Mouse (Mus musculus): Measurements from ENCODE around the gene Klk4. TPM values are rescaled to one million over a fixed set of nuclear protein-coding genes. Genes with fewer than 3 reads are reported as not detected.

Klk4 gene
- not detected for polyA plus RNA-seq (2014; fragmentation: Illumina TruSeq; extraction: RNeasy Lipid Tissue Mini Kit (QIAGEN cat#74804); ENCODE audit: low read depth, low replicate concordance)

DNA sequence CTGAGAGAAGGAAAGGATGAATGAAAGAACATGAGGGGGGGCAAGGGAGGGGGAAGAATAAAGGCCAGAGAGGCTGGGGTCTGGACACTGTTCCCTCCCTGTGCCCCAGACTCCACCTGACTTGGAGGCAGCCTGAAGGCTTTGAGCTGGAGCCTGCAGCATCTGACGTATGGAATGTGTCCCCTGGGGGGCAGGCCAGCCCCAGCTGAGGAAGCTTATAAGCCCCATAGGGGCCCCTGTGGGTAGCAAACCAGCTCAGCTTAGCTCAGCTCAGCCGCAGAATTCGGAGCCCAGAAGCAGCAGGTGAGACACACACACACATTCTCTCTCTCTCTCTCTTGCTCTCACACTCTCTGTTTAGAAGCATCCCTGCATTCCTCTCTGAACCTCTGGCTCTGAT, at the start of gene Klk4:
Klk4 (plus strand) TSS at position 249 of the 400 bp plus-strand sequence.

GRCm38 (mm10) chr7:43841701-43842100, 39.3 kb upstream of the Klk4 start, which contains the start of gene Klk5:
Klk5 (plus strand) TSS chr7:43841971.

GRCm38 (mm10) chr7:43933440-43933839, 52.5 kb downstream of the Klk4 start, which contains the start of gene Klk15:
Klk15 (plus strand) TSS chr7:43933740.

Other genes starting within 250 kb of the Klk4 start
- gene Ceacam18, start 246.5 kb upstream of the Klk4 start, polyA plus RNA-seq (2014; fragmentation: Illumina TruSeq; extraction: RNeasy Lipid Tissue Mini Kit (QIAGEN cat#74804); ENCODE audit: low read depth, low replicate concordance): 2.9 TPM
- gene Siglece, start 221.0 kb upstream of the Klk4 start, polyA plus RNA-seq (2014; fragmentation: Illumina TruSeq; extraction: RNeasy Lipid Tissue Mini Kit (QIAGEN cat#74804); ENCODE audit: low read depth, low replicate concordance): 0.54 TPM
- gene Ctu1, start 209.1 kb upstream of the Klk4 start, polyA plus RNA-seq (2014; fragmentation: Illumina TruSeq; extraction: RNeasy Lipid Tissue Mini Kit (QIAGEN cat#74804); ENCODE audit: low read depth, low replicate concordance): 2.9 TPM
- not detected for gene Klk14, start 190.7 kb upstream of the Klk4 start, polyA plus RNA-seq (2014; fragmentation: Illumina TruSeq; extraction: RNeasy Lipid Tissue Mini Kit (QIAGEN cat#74804); ENCODE audit: low read depth, low replicate concordance)
- gene Klk13, start 168.6 kb upstream of the Klk4 start, polyA plus RNA-seq (2014; fragmentation: Illumina TruSeq; extraction: RNeasy Lipid Tissue Mini Kit (QIAGEN cat#74804); ENCODE audit: low read depth, low replicate concordance): not detected
- not detected for gene Klk12, start 112.3 kb upstream of the Klk4 start, polyA plus RNA-seq (2014; fragmentation: Illumina TruSeq; extraction: RNeasy Lipid Tissue Mini Kit (QIAGEN cat#74804); ENCODE audit: low read depth, low replicate concordance)
- gene Klk11, start 106.6 kb upstream of the Klk4 start, polyA plus RNA-seq (2014; fragmentation: Illumina TruSeq; extraction: RNeasy Lipid Tissue Mini Kit (QIAGEN cat#74804); ENCODE audit: low read depth, low replicate concordance): not detected
- not detected for gene Klk10, start 100.1 kb upstream of the Klk4 start, polyA plus RNA-seq (2014; fragmentation: Illumina TruSeq; extraction: RNeasy Lipid Tissue Mini Kit (QIAGEN cat#74804); ENCODE audit: low read depth, low replicate concordance)
- gene Klk9, start 89.3 kb upstream of the Klk4 start, polyA plus RNA-seq (2014; fragmentation: Illumina TruSeq; extraction: RNeasy Lipid Tissue Mini Kit (QIAGEN cat#74804); ENCODE audit: low read depth, low replicate concordance): not detected
- gene Klk8, start 83.6 kb upstream of the Klk4 start, polyA plus RNA-seq (2014; fragmentation: Illumina TruSeq; extraction: RNeasy Lipid Tissue Mini Kit (QIAGEN cat#74804); ENCODE audit: low read depth, low replicate concordance): not detected
- not detected for gene Klk7, start 69.9 kb upstream of the Klk4 start, polyA plus RNA-seq (2014; fragmentation: Illumina TruSeq; extraction: RNeasy Lipid Tissue Mini Kit (QIAGEN cat#74804); ENCODE audit: low read depth, low replicate concordance)
- gene Klk6, start 56.7 kb upstream of the Klk4 start, polyA plus RNA-seq (2014; fragmentation: Illumina TruSeq; extraction: RNeasy Lipid Tissue Mini Kit (QIAGEN cat#74804); ENCODE audit: low read depth, low replicate concordance): not detected
- gene Klk5, start 39.2 kb upstream of the Klk4 start, polyA plus RNA-seq (2014; fragmentation: Illumina TruSeq; extraction: RNeasy Lipid Tissue Mini Kit (QIAGEN cat#74804); ENCODE audit: low read depth, low replicate concordance): not detected
- gene Klk15, start 52.6 kb downstream of the Klk4 start, polyA plus RNA-seq (2014; fragmentation: Illumina TruSeq; extraction: RNeasy Lipid Tissue Mini Kit (QIAGEN cat#74804); ENCODE audit: low read depth, low replicate concordance): not detected
- gene Klk1b8, start 69.5 kb downstream of the Klk4 start, polyA plus RNA-seq (2014; fragmentation: Illumina TruSeq; extraction: RNeasy Lipid Tissue Mini Kit (QIAGEN cat#74804); ENCODE audit: low read depth, low replicate concordance): not detected
- gene Klk1b1, start 85.6 kb downstream of the Klk4 start, polyA plus RNA-seq (2014; fragmentation: Illumina TruSeq; extraction: RNeasy Lipid Tissue Mini Kit (QIAGEN cat#74804); ENCODE audit: low read depth, low replicate concordance): not detected
- not detected for gene Klk1b9, start 94.9 kb downstream of the Klk4 start, polyA plus RNA-seq (2014; fragmentation: Illumina TruSeq; extraction: RNeasy Lipid Tissue Mini Kit (QIAGEN cat#74804); ENCODE audit: low read depth, low replicate concordance)
- gene Klk1b11, start 114.7 kb downstream of the Klk4 start, polyA plus RNA-seq (2014; fragmentation: Illumina TruSeq; extraction: RNeasy Lipid Tissue Mini Kit (QIAGEN cat#74804); ENCODE audit: low read depth, low replicate concordance): not detected
- not detected for gene Klk1b26, start 131.0 kb downstream of the Klk4 start, polyA plus RNA-seq (2014; fragmentation: Illumina TruSeq; extraction: RNeasy Lipid Tissue Mini Kit (QIAGEN cat#74804); ENCODE audit: low read depth, low replicate concordance)
- not detected for gene Klk1b27, start 171.1 kb downstream of the Klk4 start, polyA plus RNA-seq (2014; fragmentation: Illumina TruSeq; extraction: RNeasy Lipid Tissue Mini Kit (QIAGEN cat#74804); ENCODE audit: low read depth, low replicate concordance)
- gene Klk1b21, start 221.2 kb downstream of the Klk4 start, polyA plus RNA-seq (2014; fragmentation: Illumina TruSeq; extraction: RNeasy Lipid Tissue Mini Kit (QIAGEN cat#74804); ENCODE audit: low read depth, low replicate concordance): not detected
- gene Klk1b22, start 231.5 kb downstream of the Klk4 start, polyA plus RNA-seq (2014; fragmentation: Illumina TruSeq; extraction: RNeasy Lipid Tissue Mini Kit (QIAGEN cat#74804); ENCODE audit: low read depth, low replicate concordance): not detected

All from sigmoid colon, adult 10 weeks (tissue).